Mouse (Mus musculus): Measurements from ENCODE around the gene Isg20l2. TPM values are rescaled to one million over a fixed set of nuclear protein-coding genes. Genes with fewer than 3 reads are reported as not detected.

Gene Isg20l2
- total and polyA plus RNA-seq, 3 experiments, result 6.2 to 10.9 (median 10.6) TPM

DNA sequence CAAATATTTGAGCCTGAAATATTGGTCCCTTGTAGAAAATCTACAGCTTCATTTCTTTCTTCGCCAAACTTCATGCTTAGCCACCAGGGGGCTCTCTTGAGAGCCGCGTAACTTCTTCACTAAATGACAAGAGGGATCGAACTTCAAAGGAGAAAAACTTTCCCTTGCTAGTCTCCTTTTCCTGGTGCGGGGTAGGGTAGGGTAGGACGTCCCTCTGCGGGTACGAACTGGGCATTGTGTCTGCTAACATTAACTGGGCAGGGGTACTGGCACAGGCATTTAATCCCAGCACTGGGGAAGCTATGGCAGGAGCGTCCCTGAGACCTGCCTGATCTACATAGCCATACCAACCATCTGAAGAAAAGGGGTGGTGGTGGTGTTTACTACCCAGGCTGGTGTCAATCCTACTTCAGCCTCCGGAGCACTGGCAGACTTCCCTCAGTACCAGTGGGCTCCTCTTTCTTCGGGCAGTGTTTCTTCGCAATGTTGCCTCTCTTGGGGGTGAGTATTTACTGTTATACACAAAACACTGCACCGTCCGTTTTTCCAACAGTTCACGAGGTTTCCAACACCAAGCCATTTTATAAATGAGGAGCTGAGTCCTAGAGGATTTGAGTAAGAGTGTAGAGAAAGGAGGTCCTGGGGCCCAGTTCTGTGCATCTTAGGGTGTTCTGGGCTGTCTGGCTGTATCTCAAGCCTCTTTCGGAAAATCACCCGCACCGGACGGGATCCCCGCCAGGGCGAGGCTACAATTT lies 40.2 kb downstream of the Isg20l2 start:
- H3K9ac ChIP-seq (ENCODE audit: low read depth, low read length), result peak overlapping the region; percentile 28
- TF ChIP-seq CTCF (IDR thresholded peaks at IDR 0.05), result peak; percentile 86
- no peak for TF ChIP-seq EP300 (IDR thresholded peaks at IDR 0.05; ENCODE audit: insufficient read depth, low read depth, low read length)
- TF ChIP-seq POLR2A (IDR thresholded peaks at IDR 0.05; ENCODE audit: insufficient read depth, low read depth, low read length), result no peak
- H3K79me2 ChIP-seq (replicated peaks; ENCODE audit: control insufficient read depth, insufficient read depth, low read length), result no peaks in the 10 kb centered on the region
- intact Hi-C loops (cut with DNase I), result loop anchor here (1.0 to 10.0 kb wide), 3 partner anchors 17 to 206 kb away; no protein-coding TSS in a partner anchor
- H3K36me3 ChIP-seq (ENCODE audit: control insufficient read depth, insufficient read depth, low read length), result no peaks in the 10 kb centered on the region
- peak; percentile 53 to 67 for DNase-seq
- peak overlapping the region; percentile 74 for H3K4me3 ChIP-seq
- H3K27ac ChIP-seq, result peak overlapping the region; percentile 83
- under 1% methylated on average over 21 of the region's 21 CpGs for WGBS
- H3K4me1 ChIP-seq (ENCODE audit: control insufficient read depth, insufficient read depth, low read length), result peaks cover 7% of the 10 kb centered on the region
- H3K27me3 ChIP-seq (ENCODE audit: control insufficient read depth, insufficient read depth, low read length), result no peaks in the 10 kb centered on the region

DNA sequence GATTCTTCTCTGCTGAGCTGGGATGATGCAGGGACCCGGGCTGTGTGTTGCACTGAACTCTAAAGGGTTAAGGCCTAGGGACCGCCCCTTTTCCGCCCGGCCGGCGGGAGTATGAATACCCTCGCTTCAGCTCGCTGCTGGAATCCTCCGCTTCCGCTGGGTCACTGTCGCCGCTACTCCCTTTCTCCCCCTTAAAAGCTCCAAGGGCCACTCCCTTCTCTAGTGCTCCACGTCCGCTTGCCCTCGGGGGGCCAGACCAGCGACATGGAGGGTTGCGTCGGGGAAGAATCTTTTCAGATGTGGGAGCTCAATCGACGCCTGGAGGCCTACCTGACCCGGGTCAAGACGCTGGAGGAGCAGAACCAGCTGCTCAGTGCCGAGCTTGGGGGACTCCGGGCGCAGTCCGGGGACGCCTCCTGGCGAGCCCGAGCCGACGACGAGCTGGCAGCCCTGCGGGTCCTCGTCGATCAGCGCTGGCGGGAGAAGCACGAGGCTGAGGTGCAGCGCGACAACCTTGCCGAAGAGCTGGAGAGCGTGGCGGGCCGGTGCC lies 40.9 kb downstream of the Isg20l2 start, which contains the start of gene Nes:
Gene Nes, plus strand, starts transcription at position 140 of the 550 bp plus-strand sequence.
- TF ChIP-seq CTCF (IDR thresholded peaks at IDR 0.05), result no peak
- TF ChIP-seq EP300 (IDR thresholded peaks at IDR 0.05; ENCODE audit: insufficient read depth, low read depth, low read length), result peak; percentile 42; the same call in 1 of the 2 replicates
- TF ChIP-seq POLR2A (IDR thresholded peaks at IDR 0.05; ENCODE audit: insufficient read depth, low read depth, low read length), result peak; percentile 93
- WGBS, result under 1% methylated on average over 44 of the region's 44 CpGs
- intact Hi-C loops (cut with DNase I), result loop anchor here (1.0 to 10.0 kb wide), 3 partner anchors 16 to 206 kb away; no protein-coding TSS in a partner anchor

DNA sequence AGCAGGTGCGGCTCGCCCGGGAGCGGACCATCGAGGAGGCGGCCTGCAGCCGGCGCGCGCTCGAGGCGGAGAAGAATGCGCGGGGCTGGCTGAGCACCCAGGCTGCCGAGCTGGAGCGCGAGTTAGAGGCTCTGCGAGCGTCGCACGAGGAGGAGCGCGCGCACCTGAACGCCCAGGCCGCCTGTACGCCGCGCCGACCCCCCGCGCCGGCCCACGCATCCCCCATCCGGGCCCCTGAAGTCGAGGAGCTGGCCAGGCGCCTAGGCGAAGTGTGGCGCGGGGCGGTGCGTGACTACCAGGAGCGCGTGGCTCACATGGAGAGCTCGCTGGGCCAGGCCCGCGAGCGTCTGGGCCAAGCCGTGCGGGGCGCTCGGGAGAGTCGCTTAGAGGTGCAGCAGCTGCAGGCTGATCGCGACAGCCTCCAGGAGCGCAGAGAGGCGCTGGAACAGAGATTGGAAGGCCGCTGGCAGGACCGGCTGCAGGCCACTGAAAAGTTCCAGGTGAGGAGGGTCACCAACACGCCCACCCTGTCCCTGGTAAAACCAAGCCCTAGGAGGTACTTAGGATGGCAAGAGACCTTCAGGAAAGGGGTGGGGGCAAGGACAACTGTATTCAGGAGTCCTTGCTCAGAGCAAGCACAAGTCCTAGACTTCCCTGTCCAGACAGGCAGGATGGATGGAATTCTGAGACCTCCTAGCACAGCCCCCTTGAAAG lies 41.5 kb downstream of the Isg20l2 start:
- no peaks in the 10 kb centered on the region for H3K27me3 ChIP-seq (ENCODE audit: control insufficient read depth, insufficient read depth, low read length)
- H3K4me1 ChIP-seq (ENCODE audit: control insufficient read depth, insufficient read depth, low read length), result peaks cover 7% of the 10 kb centered on the region
- TF ChIP-seq POLR2A (IDR thresholded peaks at IDR 0.05; ENCODE audit: insufficient read depth, low read depth, low read length), result no peak
- TF ChIP-seq EP300 (IDR thresholded peaks at IDR 0.05; ENCODE audit: insufficient read depth, low read depth, low read length), result no peak
- no peak for TF ChIP-seq CTCF (IDR thresholded peaks at IDR 0.05)
- DNase-seq, result peak in 1 of 2 experiments; percentile 39
- peak overlapping the region; percentile 83 for H3K27ac ChIP-seq
- intact Hi-C loops (cut with DNase I), result loop anchor here (1.0 to 10.0 kb wide), 2 partner anchors 10 to 207 kb away; no protein-coding TSS in a partner anchor
- peak overlapping the region; percentile 72 for H3K9ac ChIP-seq (ENCODE audit: low read depth, low read length)
- H3K36me3 ChIP-seq (ENCODE audit: control insufficient read depth, insufficient read depth, low read length), result no peaks in the 10 kb centered on the region
- H3K79me2 ChIP-seq (replicated peaks; ENCODE audit: control insufficient read depth, insufficient read depth, low read length), result no peaks in the 10 kb centered on the region
- 1% methylated on average over 60 of the region's 60 CpGs for WGBS
- H3K4me3 ChIP-seq, result peak overlapping the region; percentile 74

More for the DNA sequence above, 40.9 kb downstream of the Isg20l2 start, which contains the start of gene Nes:
- Histone ChIP-seq H3K79me2 (replicated peaks; ENCODE audit: control insufficient read depth, insufficient read depth, low read length) (no peaks in the 10 kb centered on the region), H3K4me1 (ENCODE audit: control insufficient read depth, insufficient read depth, low read length) (peaks cover 7% of the 10 kb centered on the region), H3K27me3 (ENCODE audit: control insufficient read depth, insufficient read depth, low read length) (no peaks in the 10 kb centered on the region), H3K9ac (ENCODE audit: low read depth, low read length) (peak within 1 kb of the TSS; percentile 72), H3K4me3 (peak within 1 kb of the TSS; percentile 74), H3K36me3 (ENCODE audit: control insufficient read depth, insufficient read depth, low read length) (no peaks in the 10 kb centered on the region), H3K27ac (peak within 1 kb of the TSS; percentile 83)
- peak; percentile 83 to 84 for DNase-seq

DNA sequence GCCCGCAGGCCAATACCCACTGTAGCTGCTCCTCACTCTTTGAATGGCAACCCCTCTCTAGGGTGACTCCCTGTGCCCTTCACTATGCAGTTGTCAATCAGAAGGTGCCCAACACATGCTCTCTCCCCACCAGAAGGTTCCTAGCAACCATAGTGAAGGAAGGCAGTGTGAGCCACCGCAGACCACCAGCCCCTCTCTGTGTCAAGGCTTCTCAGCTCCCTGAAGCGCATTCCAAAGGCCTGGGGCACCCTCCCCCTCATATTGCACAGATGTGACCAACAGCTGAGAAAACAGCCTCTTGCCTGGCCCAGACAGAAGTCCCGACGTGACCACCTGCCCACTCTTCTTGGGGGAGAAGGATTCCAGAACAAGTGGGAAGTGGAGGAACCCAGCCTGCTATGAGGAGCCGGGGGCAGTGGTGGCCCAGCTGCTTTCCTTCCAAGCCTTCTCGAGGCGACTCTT lies 42.1 kb downstream of the Isg20l2 start:
- peak overlapping the region; percentile 74 for H3K4me3 ChIP-seq
- no peaks in the 10 kb centered on the region for H3K36me3 ChIP-seq (ENCODE audit: control insufficient read depth, insufficient read depth, low read length)
- H3K9ac ChIP-seq (ENCODE audit: low read depth, low read length), result peak overlapping the region; percentile 72
- intact Hi-C loops (cut with DNase I), result loop anchor here (1.0 to 10.0 kb wide), 2 partner anchors 9 to 207 kb away; no protein-coding TSS in a partner anchor
- TF ChIP-seq POLR2A (IDR thresholded peaks at IDR 0.05; ENCODE audit: insufficient read depth, low read depth, low read length), result no peak
- no peak for TF ChIP-seq EP300 (IDR thresholded peaks at IDR 0.05; ENCODE audit: insufficient read depth, low read depth, low read length)
- TF ChIP-seq CTCF (IDR thresholded peaks at IDR 0.05), result no peak
- peak overlapping the region; percentile 83 for H3K27ac ChIP-seq
- 30% methylated on average over 8 of the region's 8 CpGs for WGBS
- H3K4me1 ChIP-seq (ENCODE audit: control insufficient read depth, insufficient read depth, low read length), result peaks cover 7% of the 10 kb centered on the region
- H3K27me3 ChIP-seq (ENCODE audit: control insufficient read depth, insufficient read depth, low read length), result no peaks in the 10 kb centered on the region
- H3K79me2 ChIP-seq (replicated peaks; ENCODE audit: control insufficient read depth, insufficient read depth, low read length), result no peaks in the 10 kb centered on the region
- peak in 1 of 2 experiments; percentile 29 for DNase-seq

DNA sequence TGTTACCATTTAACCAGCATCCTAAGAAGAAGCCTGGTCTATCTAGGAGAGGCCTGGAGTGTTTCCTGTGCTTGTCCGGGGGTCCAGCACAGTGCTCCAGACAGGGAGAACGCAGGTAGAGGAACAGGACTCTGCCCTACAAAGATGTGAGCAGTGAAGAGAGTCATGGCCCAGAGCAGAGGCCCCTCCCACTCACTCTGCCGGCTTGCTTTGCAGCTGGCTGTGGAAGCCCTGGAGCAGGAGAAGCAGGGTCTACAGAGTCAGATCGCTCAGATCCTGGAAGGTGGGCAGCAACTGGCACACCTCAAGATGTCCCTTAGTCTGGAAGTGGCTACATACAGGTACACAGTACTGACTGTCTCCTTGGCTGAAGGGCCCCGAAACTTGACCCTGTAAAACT lies 42.7 kb downstream of the Isg20l2 start:
- Histone ChIP-seq H3K4me1 (ENCODE audit: control insufficient read depth, insufficient read depth, low read length) (peaks cover 7% of the 10 kb centered on the region), H3K9ac (ENCODE audit: low read depth, low read length) (peak overlapping the region; percentile 72), H3K4me3 (peak overlapping the region; percentile 74), H3K79me2 (replicated peaks; ENCODE audit: control insufficient read depth, insufficient read depth, low read length) (no peaks in the 10 kb centered on the region), H3K36me3 (ENCODE audit: control insufficient read depth, insufficient read depth, low read length) (no peaks in the 10 kb centered on the region), H3K27ac (peak overlapping the region; percentile 83), H3K27me3 (ENCODE audit: control insufficient read depth, insufficient read depth, low read length) (no peaks in the 10 kb centered on the region)
- WGBS, result 38% methylated on average over 5 of the region's 5 CpGs
- TF ChIP-seq CTCF (IDR thresholded peaks at IDR 0.05) (no peak), POLR2A (IDR thresholded peaks at IDR 0.05; ENCODE audit: insufficient read depth, low read depth, low read length) (no peak), EP300 (IDR thresholded peaks at IDR 0.05; ENCODE audit: insufficient read depth, low read depth, low read length) (no peak)
- DNase-seq, result peak in 1 of 2 experiments; percentile 37
- intact Hi-C loops (cut with DNase I), result loop anchor here (1.0 to 10.0 kb wide), 2 partner anchors 9 to 208 kb away; no protein-coding TSS in a partner anchor

Data from heart, adult 2 months (tissue).